Mouse (Mus musculus) brain, embryonic 14.5 days (tissue): ENCODE measurements at regions not wholly inside any gene's neighbourhood (a gene's known extent, or its start where the extent isn't known, plus 50 kb on each side); places are given as distances from the start of the nearest gene placed in this dataset.

Source experiments
- CTCF ChIP-seq: fragments of 200-500 bp; IDR thresholded peaks from 2 replicates; pipeline ENCODE4 v1.5.1; 2012; ENCODE audit warnings: inconsistent platforms, mild to moderate bottlenecking, moderate library complexity, borderline replicate concordance; ENCODE audit not compliant: insufficient read depth, insufficient read length; ENCODE audit errors: extremely low read depth
- POLR2A ChIP-seq: fragments of 200-500 bp; IDR thresholded peaks from 2 replicates; pipeline ENCODE4 v1.6.1; 2012; ENCODE audit warnings: mild to moderate bottlenecking, inconsistent platforms, borderline replicate concordance; ENCODE audit not compliant: poor library complexity, insufficient read depth, insufficient read length, severe bottlenecking; ENCODE audit errors: extremely low read depth

DNA sequence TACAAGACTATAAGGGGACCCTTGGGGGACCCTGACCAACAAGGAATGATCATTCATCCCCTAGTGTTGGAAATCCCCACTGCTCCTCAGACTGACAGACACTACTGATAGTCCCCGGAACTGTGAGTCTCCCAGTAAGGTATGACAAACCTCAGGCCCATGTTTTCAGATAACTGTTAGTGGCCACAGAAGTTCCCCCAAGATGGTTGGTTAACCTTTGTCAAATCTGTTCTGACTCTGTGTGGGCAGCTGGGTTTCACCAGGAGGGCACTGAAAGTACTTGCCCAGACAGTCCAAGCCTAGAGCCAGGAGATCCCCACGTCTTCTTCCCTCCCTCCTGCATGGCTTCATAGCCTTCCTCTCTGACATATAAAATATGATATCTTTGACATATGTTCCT lies 173.5 kb upstream of the Cxcr4 start:
- TF ChIP-seq POLR2A (no peak), CTCF (no peak)
